Mouse (Mus musculus) limb, embryonic 11.5 days (tissue): ENCODE measurements around the gene Ctrc. TPM values are rescaled to one million over a fixed set of nuclear protein-coding genes. Genes with fewer than 3 reads are reported as not detected.
A peak's percentile ranks its signal among the peaks of the same experiment; 100 is the strongest.

Source experiments
- ATAC-seq: fragments of 200-750 bp; cut with Nextera tagmentation; 2 replicates; pipeline ENCODE4 v1.8.0; 2017; ENCODE audit warnings: low read depth; ENCODE audit not compliant: insufficient number of reproducible peaks, low FRiP score, low TSS enrichment
- DNase-seq: peaks from one replicate; pipeline ENCODE4 v3.0.0-alpha.2; 2015; ENCODE audit warnings: low spot score
- H3K27ac ChIP-seq: fragments of 300-500 bp; sonication (generic); replicated peaks from 2 replicates; pipeline ENCODE4 v1.5.1; 2014; ENCODE audit warnings: low read depth, mild to moderate bottlenecking, low read length
- H3K27me3 ChIP-seq: fragments of 300-500 bp; sonication (generic); 2 replicates; pipeline ENCODE4 v1.6.1; 2014; ENCODE audit warnings: mild to moderate bottlenecking, low read length, mixed read lengths; ENCODE audit not compliant: control insufficient read depth, insufficient read depth
- H3K36me3 ChIP-seq: fragments of 300-500 bp; sonication (generic); 2 replicates; pipeline ENCODE4 v1.6.1; 2014; ENCODE audit warnings: mild to moderate bottlenecking, low read length, moderate library complexity, mixed read lengths; ENCODE audit not compliant: control insufficient read depth, insufficient read depth
- H3K4me1 ChIP-seq: fragments of 300-500 bp; sonication (generic); 2 replicates; pipeline ENCODE4 v1.6.1; 2014; ENCODE audit warnings: low read length, mixed read lengths; ENCODE audit not compliant: control insufficient read depth, insufficient read depth
- H3K4me2 ChIP-seq: fragments of 300-500 bp; sonication (generic); 2 replicates; pipeline ENCODE4 v1.6.1; 2014; ENCODE audit warnings: low read depth, mild to moderate bottlenecking, moderate library complexity; ENCODE audit not compliant: severe bottlenecking
- H3K4me3 ChIP-seq: fragments of 300-500 bp; sonication (generic); 2 replicates; pipeline ENCODE4 v1.5.1; 2014; ENCODE audit warnings: low read depth, low read length
- H3K9ac ChIP-seq: fragments of 300-500 bp; sonication (generic); 2 replicates; pipeline ENCODE4 v1.6.1; 2014; ENCODE audit warnings: mild to moderate bottlenecking, low read length
- H3K9me3 ChIP-seq: fragments of 300-500 bp; sonication (generic); 2 replicates; pipeline ENCODE4 v1.6.1; 2016; ENCODE audit warnings: low read length; ENCODE audit not compliant: control insufficient read depth
- WGBS: fragments of 180-500 bp; shearing (Covaris S2); extraction: QIAGEN DNeasy Blood & Tissue Kit; methylation state at CpG from one replicate; pipeline ENCODE4 v1.1.7; 2014; 5-methylcytosine and 5-hydroxymethylcytosine counted together
- polyA plus RNA-seq: library from polyadenylated mRNA; unstranded; fragments of >200 nt; fragmentation: Nextera tagmentation; extraction: Ambion mirVana; gene quantifications from 2 replicates; pipeline ENCODE4 v1.2.1, GENCODE M21; 2014

Ctrc gene
- polyA plus RNA-seq, 1 experiment from 2014 or later = not detected

- Histone ChIP-seq H3K4me2 (no peak overlapping the region), H3K27me3 (no peaks in the 10 kb centered on the region), H3K27ac (no peak overlapping the region), H3K36me3 (peaks cover 12% of the 10 kb centered on the region; the same call in 1 of the 2 replicates), H3K4me1 (no peaks in the 10 kb centered on the region), H3K9ac (no peak overlapping the region), H3K4me3 (no peak overlapping the region), H3K9me3 (no peaks in the 10 kb centered on the region)
- ATAC-seq (no peak), DNase-seq (no peak)
- WGBS = 98% methylated on average over 2 of the region's 2 CpGs
These were observed 35.2 kb downstream of the Ctrc start for GRCm38 (mm10) chr4:141810975-141811374.

DNA sequence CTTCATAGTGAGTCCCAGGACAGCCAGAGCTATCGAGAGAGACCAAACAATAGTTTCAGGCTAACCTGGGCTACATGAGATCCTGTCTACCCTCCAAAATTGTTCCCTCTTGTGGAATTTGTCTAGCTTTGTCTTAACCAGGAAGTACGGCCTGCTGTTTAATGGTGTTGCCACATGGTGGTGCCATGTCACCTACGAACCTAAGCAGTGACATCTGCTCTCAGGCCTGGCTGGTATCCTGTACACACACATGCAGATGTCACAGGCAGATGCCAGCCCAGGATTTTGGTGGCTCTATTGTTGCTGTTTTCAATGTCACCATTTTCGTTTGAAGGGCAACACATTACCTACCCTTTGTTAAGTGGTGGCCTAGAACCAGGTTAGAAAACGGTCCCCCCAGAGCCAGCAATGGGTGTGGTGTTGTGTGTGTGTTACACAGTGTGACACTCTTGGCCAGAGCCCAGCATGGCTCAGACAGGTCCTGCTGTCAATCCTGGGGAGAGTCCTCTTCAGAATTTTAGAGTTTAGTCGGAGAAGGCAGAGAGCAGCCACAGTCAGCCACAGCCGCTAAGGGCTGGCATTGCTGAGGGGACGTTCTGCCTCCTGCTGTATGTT, 36.2 kb downstream of the Ctrc start:
- no peaks in the 10 kb centered on the region for H3K27me3 ChIP-seq
- no peaks in the 10 kb centered on the region for H3K4me1 ChIP-seq
- WGBS = 80% methylated on average over 8 of the region's 8 CpGs
- H3K27ac ChIP-seq = no peak overlapping the region
- H3K9me3 ChIP-seq = no peaks in the 10 kb centered on the region
- no peak overlapping the region for H3K4me2 ChIP-seq
- ATAC-seq (no peak), DNase-seq (peak; percentile 50)
- peaks cover 19% of the 10 kb centered on the region; the same call in 1 of the 2 replicates for H3K36me3 ChIP-seq
- H3K4me3 ChIP-seq = no peak overlapping the region
- H3K9ac ChIP-seq = no peak overlapping the region

GRCm38 (mm10) chr4:141805886-141806285, 40.3 kb downstream of the Ctrc start:
- Histone ChIP-seq H3K4me3 (no peak overlapping the region), H3K4me2 (no peak overlapping the region), H3K27ac (no peak overlapping the region), H3K36me3 (peaks cover 13% of the 10 kb centered on the region; the same call in 1 of the 2 replicates), H3K4me1 (no peaks in the 10 kb centered on the region), H3K27me3 (no peaks in the 10 kb centered on the region), H3K9ac (no peak overlapping the region), H3K9me3 (no peaks in the 10 kb centered on the region)
- WGBS = 90% methylated on average over 8 of the region's 8 CpGs
- no peak for DNase-seq
- ATAC-seq = no peak

GRCm38 (mm10) chr4:141804105-141804504, 42.1 kb downstream of the Ctrc start:
- no peaks in the 10 kb centered on the region for H3K4me1 ChIP-seq
- H3K27ac ChIP-seq = no peak overlapping the region
- H3K36me3 ChIP-seq = peaks cover 10% of the 10 kb centered on the region; the same call in 1 of the 2 replicates
- H3K9ac ChIP-seq = no peak overlapping the region
- H3K4me3 ChIP-seq = no peak overlapping the region
- H3K4me2 ChIP-seq = no peak overlapping the region
- ATAC-seq (no peak), DNase-seq (no peak)
- no peaks in the 10 kb centered on the region for H3K27me3 ChIP-seq
- H3K9me3 ChIP-seq = no peaks in the 10 kb centered on the region
- 91% methylated on average over 4 of the region's 4 CpGs for WGBS

GRCm38 (mm10) chr4:141797545-141797944, 48.6 kb downstream of the Ctrc start:
- Histone ChIP-seq H3K4me2 (no peak overlapping the region), H3K36me3 (no peaks in the 10 kb centered on the region; the same call in 1 of the 2 replicates), H3K4me3 (no peak overlapping the region), H3K9ac (no peak overlapping the region), H3K27ac (no peak overlapping the region), H3K27me3 (no peaks in the 10 kb centered on the region), H3K4me1 (no peaks in the 10 kb centered on the region; the same call in 1 of the 2 replicates), H3K9me3 (no peaks in the 10 kb centered on the region)
- DNase-seq = no peak
- 95% methylated on average over 5 of the region's 5 CpGs for WGBS
- no peak for ATAC-seq

GRCm38 (mm10) chr4:141796954-141797353, 49.2 kb downstream of the Ctrc start:
- Histone ChIP-seq H3K9ac (no peak overlapping the region), H3K4me1 (no peaks in the 10 kb centered on the region; the same call in 1 of the 2 replicates), H3K9me3 (no peaks in the 10 kb centered on the region), H3K27ac (no peak overlapping the region), H3K36me3 (no peaks in the 10 kb centered on the region; the same call in 1 of the 2 replicates), H3K4me2 (no peak overlapping the region), H3K4me3 (no peak overlapping the region), H3K27me3 (no peaks in the 10 kb centered on the region)
- DNase-seq = no peak
- no peak for ATAC-seq
- WGBS = 78% methylated on average over 4 of the region's 4 CpGs

DNA sequence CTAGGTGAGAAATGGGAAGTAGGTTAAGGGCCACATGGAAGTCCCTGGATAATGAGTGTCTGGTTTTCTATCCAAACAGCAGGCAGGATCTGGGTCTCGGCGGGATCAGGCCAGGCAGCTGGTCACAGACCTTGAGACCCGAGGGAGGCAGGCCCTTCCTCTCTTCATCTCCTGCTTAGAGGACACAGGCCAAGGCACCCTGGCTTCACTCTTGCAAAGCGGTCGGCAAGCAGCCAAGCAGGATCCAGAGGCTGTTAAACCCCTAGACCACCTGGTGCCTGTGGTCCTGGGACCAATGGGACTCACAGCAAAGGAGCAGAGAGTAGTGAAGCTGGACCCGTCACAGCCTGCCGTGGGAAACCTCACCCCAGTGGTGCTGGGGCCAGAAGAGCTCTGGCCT, 49.8 kb downstream of the Ctrc start:
- no peak overlapping the region; the same call in 1 of the 2 replicates for H3K9ac ChIP-seq
- DNase-seq = no peak
- 83% methylated on average over 7 of the region's 7 CpGs for WGBS

GRCm38 (mm10) chr4:141794152-141794535, 52.0 kb downstream of the Ctrc start:
- no peaks in the 10 kb centered on the region for H3K9me3 ChIP-seq
- H3K27ac ChIP-seq = peak overlapping the region; percentile 70; the same call in 1 of the 2 replicates
- H3K27me3 ChIP-seq = no peaks in the 10 kb centered on the region
- ATAC-seq (no peak), DNase-seq (no peak)
- 14% methylated on average over 5 of the region's 5 CpGs for WGBS
- H3K4me1 ChIP-seq = peaks cover 2% of the 10 kb centered on the region; the same call in 1 of the 2 replicates
- H3K4me3 ChIP-seq = peak overlapping the region; percentile 60
- peak overlapping the region; percentile 74 for H3K9ac ChIP-seq
- H3K36me3 ChIP-seq = no peaks in the 10 kb centered on the region; the same call in 1 of the 2 replicates
- peak overlapping the region; percentile 55 for H3K4me2 ChIP-seq

More for the DNA sequence above, 49.8 kb downstream of the Ctrc start:
- no peaks in the 10 kb centered on the region for H3K9me3 ChIP-seq
- no peak overlapping the region for H3K4me2 ChIP-seq
- no peak for ATAC-seq
- H3K36me3 ChIP-seq = no peaks in the 10 kb centered on the region; the same call in 1 of the 2 replicates
- H3K27me3 ChIP-seq = no peaks in the 10 kb centered on the region
- no peaks in the 10 kb centered on the region; the same call in 1 of the 2 replicates for H3K4me1 ChIP-seq
- H3K27ac ChIP-seq = no peak overlapping the region
- H3K4me3 ChIP-seq = no peak overlapping the region
